Mouse (Mus musculus): ENCODE measurements around the gene Echs1.

Gene Echs1

GRCm38 (mm10) chr7:140124382-140124781 lies 8.1 kb upstream of the Echs1 start:
- in situ Hi-C loops (cut with MboI; ENCODE audit: unreplicated experiment in 2 of 2): loop anchor here (25.0 kb wide), 2 partner anchors 938 to 1212 kb away; partner anchors contain the start of genes Bnip3 (in 2 of the 2) and B4galnt4 (in 1 of the 2)

GRCm38 (mm10) chr7:140122765-140123164 lies 6.5 kb upstream of the Echs1 start:
- in situ Hi-C loops (cut with MboI; ENCODE audit: unreplicated experiment in 2 of 2): loop anchor here (25.0 kb wide), 2 partner anchors 940 to 1210 kb away; partner anchors contain the start of genes Bnip3 (in 2 of the 2) and B4galnt4 (in 1 of the 2)

- in situ Hi-C loops (cut with MboI; ENCODE audit: unreplicated experiment in 2 of 2): loop anchor here (25.0 kb wide), 2 partner anchors 941 to 1209 kb away; partner anchors contain the start of genes Bnip3 (in 2 of the 2) and B4galnt4 (in 1 of the 2)
Measured at GRCm38 (mm10) chr7:140121338-140121910, 5.1 kb upstream of the Echs1 start.

- in situ Hi-C loops (cut with MboI; ENCODE audit: unreplicated experiment in 2 of 2): loop anchor here (25.0 kb wide), 2 partner anchors 942 to 1208 kb away; partner anchors contain the start of genes Bnip3 (in 2 of the 2) and B4galnt4 (in 1 of the 2)
Measured at GRCm38 (mm10) chr7:140120484-140120883, 4.2 kb upstream of the Echs1 start.

DNA sequence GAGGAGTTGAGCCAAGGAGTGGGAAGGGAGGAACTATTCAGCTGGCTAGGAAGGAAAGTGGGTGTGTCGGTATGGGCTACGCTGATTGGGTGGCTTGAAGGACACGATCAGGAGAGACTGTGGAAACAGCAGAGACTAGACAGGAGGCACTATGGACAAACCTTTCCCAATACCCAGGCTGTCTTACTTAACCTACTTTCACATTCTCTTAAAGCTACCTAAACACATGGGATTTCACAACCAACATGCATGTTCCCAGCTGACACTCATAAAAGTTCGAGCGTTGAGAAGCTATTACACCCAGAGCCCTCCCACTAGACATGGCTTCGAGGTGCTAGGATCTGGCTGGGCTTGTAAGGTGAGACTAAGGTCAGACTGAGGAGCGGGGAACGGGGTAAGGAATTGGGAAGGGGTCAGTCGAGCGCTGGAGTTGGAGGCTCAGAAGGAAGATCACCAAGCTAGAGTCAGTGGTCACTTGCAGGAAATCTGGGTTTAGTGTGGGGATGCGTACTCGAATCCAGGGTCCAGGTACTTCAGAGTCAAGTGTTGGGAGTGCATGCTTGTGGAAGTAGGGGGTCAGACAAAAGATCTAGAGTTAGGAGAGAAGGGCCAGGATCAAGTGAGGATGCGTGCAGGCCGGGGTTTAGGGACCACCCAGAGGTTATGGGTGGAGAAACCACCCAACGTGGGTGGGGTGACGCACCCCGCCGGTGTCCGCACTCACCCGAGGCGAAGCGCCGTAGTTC lies 520 bp downstream of the Echs1 start, which contains the start of gene Paox:
Gene Paox (plus strand): TSS at position 217 of the 746 bp plus-strand sequence.
- in situ Hi-C loops (cut with MboI; ENCODE audit: unreplicated experiment in 2 of 2): loop anchor here (5.0 to 25.0 kb wide), 3 partner anchors 78 to 1203 kb away; partner anchors contain the start of genes Bnip3 (in 2 of the 2), Tubgcp2 (in 2 of the 2), Zfp511 (in 2 of the 2) and B4galnt4 (in 1 of the 2)

DNA sequence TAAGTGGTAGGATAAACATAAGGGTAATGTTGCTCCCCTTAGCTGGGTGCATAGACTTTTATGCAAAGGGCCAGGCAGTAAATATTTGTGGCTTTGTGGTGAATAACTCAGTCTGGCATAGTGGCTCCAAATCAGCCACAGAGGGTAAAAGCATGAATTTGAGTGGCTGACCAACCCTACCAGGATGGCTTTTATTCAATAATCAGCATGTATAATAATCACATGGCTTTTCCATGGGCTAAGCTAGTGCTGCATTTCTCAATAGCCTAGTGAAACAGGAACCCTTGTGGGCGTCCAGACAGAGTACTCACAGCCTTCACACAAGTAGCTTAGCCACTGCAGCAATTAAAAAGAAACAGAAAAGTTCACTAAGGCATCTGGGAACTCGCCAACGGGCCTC lies 4.3 kb downstream of the Echs1 start:
- in situ Hi-C loops (cut with MboI; ENCODE audit: unreplicated experiment in 2 of 2): loop anchor here (25.0 kb wide), 2 partner anchors 950 to 1200 kb away; partner anchors contain the start of genes Bnip3 (in 2 of the 2) and B4galnt4 (in 1 of the 2)

GRCm38 (mm10) chr7:140104009-140104408 lies 12.3 kb downstream of the Echs1 start:
- in situ Hi-C loops (cut with MboI; ENCODE audit: unreplicated experiment in 2 of 2): loop anchor here (25.0 kb wide), 2 partner anchors 958 to 1192 kb away; partner anchors contain the start of genes Bnip3 (in 2 of the 2) and B4galnt4 (in 1 of the 2)

GRCm38 (mm10) chr7:140101993-140102860 lies 14.0 kb downstream of the Echs1 start, which contains the start of gene Fuom:
Fuom (minus strand) TSS chr7:140102441.
- in situ Hi-C loops (cut with MboI; ENCODE audit: unreplicated experiment in 2 of 2): loop anchor here (25.0 kb wide), 2 partner anchors 960 to 1190 kb away; partner anchors contain the start of genes Bnip3 (in 2 of the 2) and B4galnt4 (in 1 of the 2)

GRCm38 (mm10) chr7:140101498-140101897 lies 14.8 kb downstream of the Echs1 start:
- in situ Hi-C loops (cut with MboI; ENCODE audit: unreplicated experiment in 2 of 2): loop anchor here (25.0 kb wide), 2 partner anchors 961 to 1189 kb away; partner anchors contain the start of genes Bnip3 (in 2 of the 2) and B4galnt4 (in 1 of the 2)

DNA sequence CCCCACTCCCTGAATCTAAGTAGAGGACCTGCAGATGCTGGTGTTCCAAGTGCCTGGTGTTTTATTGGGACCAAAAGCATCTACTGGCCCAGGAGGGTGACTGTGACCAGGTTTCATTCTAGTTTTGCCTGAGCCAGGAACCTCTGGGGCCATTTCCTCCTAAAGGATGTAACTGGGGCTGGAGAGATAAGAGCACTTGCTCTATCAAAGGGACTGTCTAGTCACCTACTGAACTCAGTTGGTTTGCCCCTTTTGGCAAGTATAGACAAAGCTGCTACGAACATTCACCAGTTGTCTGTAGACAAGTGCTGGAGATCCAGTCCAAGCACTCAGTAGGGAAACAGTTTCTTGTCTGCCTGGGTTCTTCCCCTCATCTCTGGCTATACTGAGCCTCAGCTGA lies 17.8 kb downstream of the Echs1 start:
- in situ Hi-C loops (cut with MboI; ENCODE audit: unreplicated experiment in 2 of 2): no loop called here

GRCm38 (mm10) chr7:140096055-140096454 lies 20.2 kb downstream of the Echs1 start:
- in situ Hi-C loops (cut with MboI; ENCODE audit: unreplicated experiment in 2 of 2): no loop called here

GRCm38 (mm10) chr7:140095556-140095955 lies 20.7 kb downstream of the Echs1 start:
- in situ Hi-C loops (cut with MboI; ENCODE audit: unreplicated experiment in 2 of 2): no loop called here

- in situ Hi-C loops (cut with MboI; ENCODE audit: unreplicated experiment in 2 of 2): no loop called here
Measured at GRCm38 (mm10) chr7:140094954-140095353, 21.3 kb downstream of the Echs1 start.

DNA sequence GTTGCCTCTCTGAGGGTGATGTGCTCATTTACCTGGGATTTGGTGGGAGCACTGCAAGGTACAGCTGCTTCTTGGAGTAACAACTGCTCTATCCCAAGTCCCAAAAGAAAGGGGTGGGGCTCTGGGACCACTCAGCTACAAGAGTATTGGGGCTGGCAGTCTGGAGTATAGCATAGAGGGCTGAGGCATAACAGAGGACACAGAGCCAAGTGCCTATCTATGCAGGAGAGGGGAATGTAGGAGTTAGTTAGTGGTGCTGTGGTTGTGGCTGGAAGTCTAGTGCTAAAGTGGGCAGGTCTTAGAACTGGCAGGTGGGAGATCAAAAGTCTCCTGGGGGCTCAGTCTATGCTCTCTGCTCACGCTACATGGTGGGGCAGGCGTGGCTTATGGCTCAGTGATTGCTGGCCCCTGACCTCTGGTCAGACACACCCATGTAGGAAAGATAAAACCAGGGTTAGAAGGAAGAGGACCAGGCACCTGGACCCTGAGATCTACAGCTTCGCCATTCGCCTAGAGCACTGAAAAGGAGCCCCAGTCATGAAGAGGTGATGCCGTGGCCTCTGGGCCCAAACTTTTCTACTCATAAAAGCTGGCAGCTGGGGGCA lies 23.2 kb downstream of the Echs1 start, which contains the start of gene Prap1:
Gene Prap1 (plus strand): TSS at position 472 of the 605 bp plus-strand sequence.
- in situ Hi-C loops (cut with MboI; ENCODE audit: unreplicated experiment in 2 of 2): no loop called here

GRCm38 (mm10) chr7:140090601-140091000 lies 25.7 kb downstream of the Echs1 start:
- in situ Hi-C loops (cut with MboI; ENCODE audit: unreplicated experiment in 2 of 2): no loop called here

DNA sequence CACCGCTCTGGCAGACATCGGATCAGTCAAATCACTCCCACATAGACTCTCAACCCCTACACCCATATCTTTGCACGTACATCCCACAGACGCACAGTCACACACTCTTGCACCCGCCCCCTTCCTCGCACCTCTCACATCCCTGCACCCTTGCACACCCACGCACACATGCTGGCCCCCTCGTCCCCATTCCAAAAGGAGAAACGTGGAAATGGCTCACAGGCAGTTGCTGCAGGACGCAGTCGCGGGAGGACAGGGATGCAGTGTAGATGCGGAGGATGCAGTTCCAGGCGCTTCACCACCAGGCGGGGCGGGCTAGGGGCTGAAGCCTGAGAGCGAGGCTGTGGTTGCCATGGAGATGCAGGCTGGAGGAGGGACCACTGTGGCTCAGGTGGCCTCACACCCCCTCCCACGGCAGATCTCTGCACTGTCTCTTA lies 34.0 kb downstream of the Echs1 start, which contains the start of gene Caly:
Gene Caly (minus strand): TSS at position 307 of the 437 bp plus-strand sequence.
- in situ Hi-C loops (cut with MboI; ENCODE audit: unreplicated experiment in 2 of 2): loop anchor here (5.0 to 10.0 kb wide), 3 partner anchors 60 to 753 kb away; partner anchors contain the start of gene Urah (in 1 of the 2)

- in situ Hi-C loops (cut with MboI; ENCODE audit: unreplicated experiment in 2 of 2): loop anchor here (5.0 to 10.0 kb wide), 3 partner anchors 61 to 753 kb away; partner anchors contain the start of gene Urah (in 1 of the 2)
Measured at GRCm38 (mm10) chr7:140081408-140082241, 34.7 kb downstream of the Echs1 start.

All from v-Abl transformed pro-B cells (cell line).